Mouse (Mus musculus) heart, embryonic 15.5 days (tissue): Measurements from ENCODE around the gene Paqr5. TPM values are rescaled to one million over a fixed set of nuclear protein-coding genes. Genes with fewer than 3 reads are reported as not detected.

Experiments used
- ATAC-seq: fragments of 200-750 bp; cut with Nextera tagmentation; replicated peaks from 2 replicates; pipeline ENCODE4 v1.8.0; 2017; ENCODE audit warnings: low read depth, moderate TSS enrichment; ENCODE audit not compliant: insufficient number of reproducible peaks, insufficient read depth, low FRiP score
- H3K27ac ChIP-seq: fragments of 300-500 bp; sonication (generic); 2 replicates; pipeline ENCODE4 v1.5.1; 2015; ENCODE audit warnings: mild to moderate bottlenecking, inconsistent platforms
- H3K27me3 ChIP-seq: fragments of 300-500 bp; sonication (generic); 2 replicates; pipeline ENCODE4 v1.6.1; 2015; ENCODE audit warnings: inconsistent platforms
- H3K36me3 ChIP-seq: fragments of 300-500 bp; sonication (generic); 2 replicates; pipeline ENCODE4 v1.6.1; 2015; ENCODE audit warnings: mild to moderate bottlenecking, inconsistent platforms
- H3K4me1 ChIP-seq: fragments of 300-500 bp; sonication (generic); replicated peaks from 2 replicates; pipeline ENCODE4 v1.6.1; 2015; ENCODE audit warnings: inconsistent platforms
- H3K4me2 ChIP-seq: fragments of 300-500 bp; sonication (generic); 2 replicates; pipeline ENCODE4 v1.6.1; 2015; ENCODE audit warnings: inconsistent platforms, mild to moderate bottlenecking, moderate library complexity
- H3K4me3 ChIP-seq: fragments of 300-500 bp; sonication (generic); 2 replicates; pipeline ENCODE4 v1.5.1; 2015; ENCODE audit warnings: mild to moderate bottlenecking, inconsistent platforms
- H3K9ac ChIP-seq: fragments of 300-500 bp; sonication (generic); 2 replicates; pipeline ENCODE4 v1.6.1; 2015; ENCODE audit warnings: mild to moderate bottlenecking, inconsistent platforms
- H3K9me3 ChIP-seq: fragments of 300-500 bp; sonication (generic); replicated peaks from 2 replicates; pipeline ENCODE4 v1.6.1; 2016; ENCODE audit warnings: inconsistent platforms
- WGBS: fragments of 180-500 bp; shearing (Covaris S2); methylation state at CpG from one replicate; pipeline ENCODE4 v1.1.7; 2015; ENCODE audit warnings: mixed read lengths; 5-methylcytosine and 5-hydroxymethylcytosine counted together
- polyA plus RNA-seq: library from polyadenylated mRNA; unstranded; fragments of >200 nt; fragmentation: Nextera tagmentation; extraction: Ambion mirVana; gene quantifications from 2 replicates; pipeline ENCODE4 v1.2.1, GENCODE M21; 2015

Gene Paqr5
- polyA plus RNA-seq, 1 experiment from 2014 or later: 0.37 TPM

DNA sequence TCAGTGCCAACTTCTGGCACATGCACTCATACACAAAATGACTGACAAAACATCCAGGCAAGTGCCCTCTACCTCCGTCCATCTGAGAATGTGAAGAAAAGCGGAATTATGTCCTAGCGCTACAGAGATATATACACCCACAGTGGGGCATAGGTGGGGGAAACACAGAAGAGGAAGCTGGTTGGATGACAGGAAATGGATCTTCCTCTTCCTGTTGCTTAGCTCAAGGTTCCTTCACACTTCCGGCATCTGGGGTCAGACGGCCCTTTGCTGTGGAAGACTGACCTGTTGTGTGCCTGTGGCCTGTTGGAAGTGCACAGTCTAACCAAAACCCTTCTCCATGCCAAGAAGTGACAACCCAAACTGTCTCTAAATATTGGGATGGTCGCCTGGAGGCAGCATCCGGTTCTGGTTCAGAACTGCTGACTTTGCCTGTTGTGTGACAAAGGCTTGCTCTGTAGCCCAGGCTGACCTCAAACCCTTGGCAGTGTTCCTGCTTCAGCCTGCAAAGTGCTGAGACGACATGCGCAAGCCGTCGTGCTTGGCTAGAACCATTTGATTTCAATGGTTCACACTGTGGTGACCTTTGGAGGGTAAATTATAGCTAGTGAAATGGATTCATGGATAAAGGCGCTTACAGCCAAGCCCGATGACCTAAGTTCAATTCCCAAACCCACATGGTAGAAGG lies 49.3 kb downstream of the Paqr5 start:
- H3K27me3 ChIP-seq: peaks cover 3% of the 10 kb centered on the region; the same call in 1 of the 2 replicates
- no peak overlapping the region for H3K4me3 ChIP-seq
- no peak for ATAC-seq
- no peaks in the 10 kb centered on the region for H3K4me1 ChIP-seq
- no peaks in the 10 kb centered on the region for H3K36me3 ChIP-seq
- no peak overlapping the region for H3K9ac ChIP-seq
- no peak overlapping the region for H3K27ac ChIP-seq
- WGBS: 85% methylated on average over 13 of the region's 13 CpGs
- H3K9me3 ChIP-seq: no peaks in the 10 kb centered on the region
- H3K4me2 ChIP-seq: no peak overlapping the region

DNA sequence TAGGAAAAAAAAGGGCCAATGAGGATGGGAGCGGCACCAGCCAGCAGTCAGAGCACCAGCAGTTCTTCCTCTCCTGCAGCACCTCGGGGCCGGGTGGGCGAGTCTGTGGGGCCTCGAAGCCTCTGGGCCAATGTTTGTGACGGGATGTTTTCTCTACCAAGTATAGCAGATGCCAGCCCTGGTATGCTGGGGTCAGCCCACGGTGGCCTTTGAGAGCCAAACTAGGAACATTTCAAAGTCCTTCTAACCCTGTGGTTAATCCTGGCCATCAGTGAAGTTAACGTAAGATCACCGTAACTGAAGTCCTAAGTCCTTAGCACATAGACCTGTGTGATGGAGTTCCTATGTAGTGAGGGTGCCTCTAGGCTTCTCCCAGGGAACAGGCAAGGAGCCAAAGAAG lies 54.6 kb downstream of the Paqr5 start:
- Histone ChIP-seq H3K36me3 (no peaks in the 10 kb centered on the region), H3K27ac (no peak overlapping the region), H3K4me1 (no peaks in the 10 kb centered on the region), H3K4me3 (no peak overlapping the region), H3K9ac (no peak overlapping the region), H3K27me3 (peaks cover 8% of the 10 kb centered on the region; the same call in 1 of the 2 replicates), H3K9me3 (no peaks in the 10 kb centered on the region), H3K4me2 (no peak overlapping the region)
- ATAC-seq: no peak
- 60% methylated on average over 9 of the region's 9 CpGs for WGBS

DNA sequence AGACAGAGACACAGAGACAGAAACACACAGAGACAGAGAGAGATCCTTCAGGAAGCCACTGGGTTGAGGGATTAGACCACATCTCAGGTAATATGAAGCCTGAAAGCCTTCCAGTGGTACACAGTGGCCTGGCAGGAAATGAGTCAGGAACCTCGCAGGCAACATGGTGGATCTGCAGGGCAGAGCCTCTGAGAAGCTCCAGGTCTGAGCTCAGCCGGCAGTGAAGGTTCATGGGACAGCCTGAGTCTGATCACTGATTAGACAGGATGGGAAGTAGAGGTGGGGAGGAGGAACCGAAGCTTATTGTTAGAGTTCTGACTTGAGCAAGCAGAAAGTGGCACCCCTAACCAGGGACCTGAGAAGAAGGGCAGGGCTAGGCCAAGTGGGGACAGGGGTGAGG lies 55.6 kb downstream of the Paqr5 start:
- Histone ChIP-seq H3K27ac (no peak overlapping the region), H3K4me1 (0 out of 2 replicates have a peak, but pooled peaks cover 2% of the 10 kb centered on the region), H3K9ac (no peak overlapping the region), H3K4me3 (no peak overlapping the region), H3K9me3 (no peaks in the 10 kb centered on the region), H3K27me3 (peaks cover 8% of the 10 kb centered on the region; the same call in 1 of the 2 replicates), H3K36me3 (no peaks in the 10 kb centered on the region), H3K4me2 (no peak overlapping the region)
- 55% methylated on average over 3 of the region's 3 CpGs for WGBS
- no peak for ATAC-seq

DNA sequence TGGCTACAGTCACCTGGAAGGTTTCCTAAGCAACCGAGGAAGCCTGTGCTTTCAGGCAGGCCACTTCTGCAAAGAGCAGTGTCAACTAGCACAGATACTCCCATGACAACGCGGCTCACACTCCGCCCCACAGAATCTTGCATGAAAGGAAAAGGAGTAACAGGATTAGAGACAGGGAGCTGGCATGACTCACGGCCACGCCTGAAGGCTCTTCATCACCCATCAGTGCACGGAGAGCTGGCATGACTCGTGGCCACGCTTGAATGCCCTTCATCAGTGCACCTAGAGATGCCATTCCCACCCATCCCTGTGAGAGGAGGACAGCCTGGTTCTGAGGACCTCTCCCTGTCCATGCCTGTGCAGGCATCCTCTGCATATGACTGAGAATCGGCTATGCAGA lies 59.3 kb downstream of the Paqr5 start:
- WGBS: 62% methylated on average over 10 of the region's 10 CpGs
- ATAC-seq: no peak
- 0 out of 2 replicates have a peak, but pooled peaks cover 5% of the 10 kb centered on the region for H3K27me3 ChIP-seq
- H3K4me3 ChIP-seq: no peak overlapping the region
- H3K9me3 ChIP-seq: no peaks in the 10 kb centered on the region
- 0 out of 2 replicates have a peak, but pooled peaks cover 2% of the 10 kb centered on the region for H3K4me1 ChIP-seq
- no peaks in the 10 kb centered on the region for H3K36me3 ChIP-seq
- no peak overlapping the region for H3K9ac ChIP-seq
- no peak overlapping the region for H3K4me2 ChIP-seq
- H3K27ac ChIP-seq: no peak overlapping the region

DNA sequence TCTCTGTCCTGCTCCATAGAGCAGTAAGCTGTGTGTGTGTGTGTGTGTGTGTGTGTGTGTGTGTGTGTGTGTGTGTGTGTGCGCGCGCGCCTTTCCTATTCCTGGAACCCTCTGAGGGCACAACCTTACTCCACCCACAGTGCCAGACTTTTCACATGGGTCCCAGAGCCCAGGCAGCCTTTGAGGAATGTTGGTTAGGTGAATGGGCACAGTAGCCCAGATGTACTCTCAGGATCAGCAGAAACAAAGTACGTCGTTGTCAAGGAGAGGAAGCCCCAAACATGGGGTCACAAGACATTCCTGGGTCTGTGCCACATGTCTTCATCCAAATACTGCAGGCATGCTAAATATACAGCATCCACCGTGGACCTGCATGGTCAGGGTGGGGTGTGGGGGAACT lies 60.7 kb downstream of the Paqr5 start:
- H3K4me1 ChIP-seq: 0 out of 2 replicates have a peak, but pooled peaks cover 2% of the 10 kb centered on the region
- H3K9me3 ChIP-seq: no peaks in the 10 kb centered on the region
- H3K4me2 ChIP-seq: no peak overlapping the region
- no peaks in the 10 kb centered on the region for H3K27me3 ChIP-seq
- no peak overlapping the region for H3K4me3 ChIP-seq
- ATAC-seq: no peak
- no peak overlapping the region for H3K27ac ChIP-seq
- H3K9ac ChIP-seq: no peak overlapping the region
- 78% methylated on average over 7 of the region's 7 CpGs for WGBS
- H3K36me3 ChIP-seq: no peaks in the 10 kb centered on the region

DNA sequence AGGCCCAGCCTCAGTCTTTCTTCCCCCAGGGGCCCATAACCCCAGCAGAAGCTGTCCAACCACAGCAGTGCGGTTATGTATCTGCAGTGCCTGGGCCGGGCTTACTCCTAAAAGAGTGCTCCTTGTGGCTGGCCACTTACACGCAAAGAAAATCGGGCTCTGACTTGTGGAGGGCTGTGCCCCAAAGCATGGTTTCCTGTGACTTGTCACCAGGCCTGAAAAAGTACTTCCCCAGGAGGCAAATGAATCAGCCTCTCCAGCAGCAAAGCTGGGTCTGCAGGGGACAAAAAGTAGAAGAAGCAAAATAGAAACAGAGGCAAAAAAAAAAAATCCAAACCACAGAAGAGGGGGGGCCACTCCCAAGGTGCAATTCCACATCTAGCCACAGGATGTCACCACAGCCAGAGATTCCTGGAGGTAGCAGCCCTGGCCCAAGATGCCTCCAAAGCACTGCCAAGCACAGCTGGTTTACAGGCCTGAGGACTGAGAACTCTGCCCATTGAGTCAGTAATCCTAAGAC lies 61.2 kb downstream of the Paqr5 start:
- H3K4me2 ChIP-seq: no peak overlapping the region
- H3K4me1 ChIP-seq: peaks cover 6% of the 10 kb centered on the region; the same call in 1 of the 2 replicates
- 39% methylated on average over 4 of the region's 4 CpGs for WGBS
- ATAC-seq: no peak
- H3K9ac ChIP-seq: no peak overlapping the region
- no peaks in the 10 kb centered on the region for H3K36me3 ChIP-seq
- H3K4me3 ChIP-seq: no peak overlapping the region
- no peak overlapping the region; the same call in 1 of the 2 replicates for H3K27ac ChIP-seq
- no peaks in the 10 kb centered on the region for H3K27me3 ChIP-seq
- no peaks in the 10 kb centered on the region for H3K9me3 ChIP-seq

DNA sequence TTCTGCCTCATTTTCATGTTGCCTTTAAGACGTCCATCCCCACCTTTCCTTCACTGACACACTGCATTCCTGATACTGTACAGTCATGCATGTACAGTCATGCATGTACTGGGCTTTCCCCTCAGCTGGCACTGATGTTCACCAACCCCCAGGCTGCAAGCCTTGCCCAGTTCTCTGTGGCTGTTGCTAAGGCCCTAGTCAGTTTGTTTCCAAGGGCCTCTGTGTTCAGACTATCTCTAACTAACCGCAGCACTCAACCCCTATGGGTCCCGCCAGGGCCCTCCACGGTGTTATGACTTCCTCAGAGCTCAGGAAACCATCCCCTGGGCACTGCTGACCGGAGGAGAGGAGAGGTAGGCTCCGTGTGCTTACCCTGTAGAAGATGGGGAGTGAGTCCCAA lies 63.3 kb downstream of the Paqr5 start:
- Histone ChIP-seq H3K4me1 (peaks cover 11% of the 10 kb centered on the region; the same call in 1 of the 2 replicates), H3K9me3 (no peaks in the 10 kb centered on the region), H3K27ac (no peak overlapping the region), H3K27me3 (no peaks in the 10 kb centered on the region), H3K4me2 (no peak overlapping the region), H3K4me3 (no peak overlapping the region), H3K9ac (no peak overlapping the region), H3K36me3 (no peaks in the 10 kb centered on the region)
- 55% methylated on average over 6 of the region's 6 CpGs for WGBS
- no peak for ATAC-seq

DNA sequence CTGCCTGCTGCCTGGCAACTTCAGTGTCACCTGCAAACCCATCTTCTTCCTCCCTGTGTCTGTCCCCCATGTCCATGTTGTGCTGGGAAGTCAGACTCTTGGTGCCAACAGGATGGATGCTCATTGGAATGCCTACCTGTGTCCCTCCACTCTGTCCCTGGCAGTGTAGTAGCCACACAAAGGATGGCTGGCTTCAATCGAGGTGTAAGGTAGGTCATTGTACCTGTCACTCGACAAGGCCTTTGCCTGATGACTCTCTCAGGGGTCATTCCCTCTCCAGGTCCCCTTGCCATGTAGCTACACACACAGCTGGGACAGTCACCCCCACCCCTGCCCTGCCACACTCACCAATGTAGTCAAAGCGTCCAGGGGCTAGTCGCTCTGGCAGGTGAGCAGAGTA lies 65.5 kb downstream of the Paqr5 start:
- Histone ChIP-seq H3K9me3 (no peaks in the 10 kb centered on the region), H3K4me1 (peaks cover 11% of the 10 kb centered on the region; the same call in 1 of the 2 replicates), H3K9ac (no peak overlapping the region), H3K4me2 (no peak overlapping the region), H3K27me3 (no peaks in the 10 kb centered on the region), H3K4me3 (no peak overlapping the region), H3K27ac (no peak overlapping the region), H3K36me3 (no peaks in the 10 kb centered on the region)
- no peak for ATAC-seq
- WGBS: 79% methylated on average over 4 of the region's 4 CpGs

DNA sequence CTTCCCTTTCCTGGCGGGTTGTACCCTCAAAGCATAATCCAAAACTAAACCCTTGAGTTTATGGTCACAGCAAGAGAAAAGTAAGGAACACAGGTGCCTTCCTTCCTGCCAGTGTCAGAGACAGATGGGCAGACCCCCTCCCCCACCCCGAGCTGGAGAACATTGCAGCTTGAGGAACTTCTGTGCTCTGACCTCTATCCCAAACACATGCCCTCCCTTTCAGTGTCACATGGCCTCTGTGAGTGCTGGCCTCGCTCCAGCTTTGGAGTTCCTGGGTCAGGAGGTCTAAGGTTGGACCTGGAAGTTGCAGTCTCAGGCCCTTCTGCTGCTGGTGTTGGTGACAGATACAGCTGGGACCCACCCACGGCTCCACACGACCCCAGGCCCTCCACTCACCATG lies 65.9 kb downstream of the Paqr5 start:
- Histone ChIP-seq H3K4me3 (no peak overlapping the region), H3K4me1 (peaks cover 9% of the 10 kb centered on the region; the same call in 1 of the 2 replicates), H3K9ac (no peak overlapping the region), H3K36me3 (no peaks in the 10 kb centered on the region), H3K27ac (peak overlapping the region; percentile 6; the same call in 1 of the 2 replicates), H3K4me2 (no peak overlapping the region), H3K27me3 (no peaks in the 10 kb centered on the region), H3K9me3 (no peaks in the 10 kb centered on the region)
- WGBS: 34% methylated on average over 5 of the region's 5 CpGs
- ATAC-seq: no peak

DNA sequence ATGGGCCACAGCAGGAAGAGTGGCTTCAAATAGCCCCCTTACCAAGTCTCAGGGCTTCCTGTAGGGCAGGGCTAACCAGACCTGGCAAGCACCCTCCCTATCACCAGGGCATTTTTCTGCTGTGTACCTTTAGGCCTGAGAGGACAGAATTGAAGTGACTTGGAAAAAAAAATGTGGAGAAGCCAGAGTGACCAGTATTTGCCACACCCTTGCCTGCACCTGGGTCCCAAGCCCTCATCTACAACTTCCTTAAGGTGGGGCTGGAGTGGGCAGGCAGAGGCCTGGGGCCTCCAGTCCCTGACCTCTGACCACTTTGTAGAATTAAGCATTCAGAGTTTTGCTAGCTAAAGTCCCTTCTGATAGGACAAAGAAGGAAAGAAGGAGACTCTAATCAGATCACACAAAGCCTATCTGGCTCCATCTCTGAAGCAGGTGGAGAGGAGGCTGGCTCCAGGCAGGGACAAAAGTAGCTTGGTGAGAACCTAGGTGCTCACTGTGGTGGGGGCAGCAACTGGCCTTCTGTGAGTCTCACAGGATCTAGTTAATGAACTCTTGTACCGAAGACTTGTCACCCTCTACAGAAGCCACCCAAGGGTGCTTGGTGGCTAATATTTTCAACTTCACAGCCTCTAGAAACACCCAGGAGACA lies 66.6 kb downstream of the Paqr5 start:
- no peak overlapping the region for H3K4me3 ChIP-seq
- no peak for ATAC-seq
- H3K9ac ChIP-seq: no peak overlapping the region
- peaks cover 9% of the 10 kb centered on the region; the same call in 1 of the 2 replicates for H3K4me1 ChIP-seq
- peak overlapping the region; percentile 6; the same call in 1 of the 2 replicates for H3K27ac ChIP-seq
- H3K9me3 ChIP-seq: no peaks in the 10 kb centered on the region
- H3K36me3 ChIP-seq: no peaks in the 10 kb centered on the region
- WGBS: 83% methylated on average over 1 of the region's 1 CpGs
- H3K27me3 ChIP-seq: no peaks in the 10 kb centered on the region
- no peak overlapping the region for H3K4me2 ChIP-seq

DNA sequence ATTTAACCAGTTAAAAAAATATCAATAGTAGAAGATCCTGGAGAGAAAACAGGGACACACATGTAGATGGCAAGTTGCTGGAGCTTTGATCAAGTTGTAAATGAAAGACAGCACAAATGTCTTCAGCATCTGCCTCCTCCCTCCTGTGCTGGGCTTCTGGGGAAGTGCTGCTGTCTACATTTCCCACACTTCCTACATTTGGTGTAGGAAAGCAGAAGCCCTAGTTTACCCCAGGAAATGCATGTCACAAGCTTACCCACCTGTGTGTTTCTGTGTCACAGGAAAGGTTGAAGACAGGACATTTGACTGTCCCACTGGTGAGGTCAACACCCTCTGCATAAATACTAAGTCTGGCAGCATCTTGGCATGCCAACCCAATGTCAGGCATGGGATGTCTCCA lies 71.9 kb downstream of the Paqr5 start:
- H3K27me3 ChIP-seq: no peaks in the 10 kb centered on the region
- no peak for ATAC-seq
- no peak overlapping the region for H3K4me3 ChIP-seq
- H3K4me2 ChIP-seq: no peak overlapping the region
- no peak overlapping the region for H3K9ac ChIP-seq
- H3K27ac ChIP-seq: no peak overlapping the region
- H3K9me3 ChIP-seq: no peaks in the 10 kb centered on the region
- no peaks in the 10 kb centered on the region for H3K4me1 ChIP-seq
- no peaks in the 10 kb centered on the region for H3K36me3 ChIP-seq
